Mouse (Mus musculus) stomach, embryonic 14.5 days (tissue): ENCODE measurements around the gene Nol4l. TPM values are rescaled to one million over a fixed set of nuclear protein-coding genes. Genes with fewer than 3 reads are reported as not detected.

ENCODE experiments used
- ATAC-seq: fragments of 200-750 bp; cut with Nextera tagmentation; 2 replicates; pipeline ENCODE4 v1.8.0; 2017; ENCODE audit warnings: low read depth, moderate TSS enrichment; ENCODE audit not compliant: insufficient number of reproducible peaks, insufficient read depth, low FRiP score
- H3K27ac ChIP-seq: fragments of 300-500 bp; sonication (generic); 2 replicates; pipeline ENCODE4 v1.5.1; 2014; ENCODE audit warnings: mild to moderate bottlenecking, low read length, moderate library complexity, mixed read lengths
- H3K27me3 ChIP-seq: fragments of 300-500 bp; sonication (generic); 2 replicates; pipeline ENCODE4 v1.6.1; 2014; ENCODE audit warnings: low read length, control low read depth, mixed read lengths; ENCODE audit not compliant: control insufficient read depth, insufficient read depth
- H3K36me3 ChIP-seq: fragments of 300-500 bp; sonication (generic); 2 replicates; pipeline ENCODE4 v1.6.1; 2014; ENCODE audit warnings: mild to moderate bottlenecking, control low read depth, low read length, moderate library complexity, mixed read lengths; ENCODE audit not compliant: control insufficient read depth, insufficient read depth
- H3K4me1 ChIP-seq: fragments of 300-500 bp; sonication (generic); 2 replicates; pipeline ENCODE4 v1.6.1; 2014; ENCODE audit warnings: low read length, control low read depth, mixed read lengths; ENCODE audit not compliant: control insufficient read depth, insufficient read depth
- H3K4me2 ChIP-seq: fragments of 300-500 bp; sonication (generic); replicated peaks from 2 replicates; pipeline ENCODE4 v1.6.1; 2014; ENCODE audit warnings: low read depth, low read length, control low read depth
- H3K4me3 ChIP-seq: fragments of 300-500 bp; sonication (generic); 2 replicates; pipeline ENCODE4 v1.5.1; 2014; ENCODE audit warnings: low read depth, low read length, control low read depth
- H3K9ac ChIP-seq: fragments of 300-500 bp; sonication (generic); replicated peaks from 2 replicates; pipeline ENCODE4 v1.6.1; 2014; ENCODE audit warnings: low read depth, mild to moderate bottlenecking, control low read depth, low read length, moderate library complexity, mixed read lengths
- H3K9me3 ChIP-seq: fragments of 300-500 bp; sonication (generic); 2 replicates; pipeline ENCODE4 v1.6.1; 2016; ENCODE audit warnings: low read depth, low read length, control low read depth; ENCODE audit not compliant: control insufficient read depth
- WGBS: fragments of 180-500 bp; shearing (Covaris S2); extraction: QIAGEN DNeasy Blood & Tissue Kit; methylation state at CpG from one replicate; pipeline ENCODE4 v1.1.7; 2014; 5-methylcytosine and 5-hydroxymethylcytosine counted together
- polyA plus RNA-seq: library from polyadenylated mRNA; unstranded; fragments of >200 nt; fragmentation: Nextera tagmentation; extraction: Ambion mirVana; gene quantifications from 2 replicates; pipeline ENCODE4 v1.2.1, GENCODE M21; 2014

Gene Nol4l
- polyA plus RNA-seq, 1 experiment from 2014 or later: 17.7 TPM

GRCm38 (mm10) chr2:153492573-153493392, 37.0 kb downstream of the Nol4l start, which contains the start of gene 4930404H24Rik:
TSS of gene 4930404H24Rik (plus strand) at chr2:153492790.
- peak within 1 kb of the TSS; percentile 18; the same call in 1 of the 2 replicates for H3K27ac ChIP-seq
- no peaks in the 10 kb centered on the region for H3K27me3 ChIP-seq
- peaks cover 28% of the 10 kb centered on the region for H3K4me1 ChIP-seq
- peak; percentile 73 for ATAC-seq
- H3K9me3 ChIP-seq: no peaks in the 10 kb centered on the region
- no peaks in the 10 kb centered on the region for H3K36me3 ChIP-seq
- under 1% methylated on average over 44 of the region's 83 CpGs for WGBS
- peak within 1 kb of the TSS; percentile 84 for H3K4me2 ChIP-seq
- H3K9ac ChIP-seq: peak within 1 kb of the TSS; percentile 33; the same call in 1 of the 2 replicates
- H3K4me3 ChIP-seq: peak within 1 kb of the TSS; percentile 54

- ATAC-seq: peak; percentile 23
- Histone ChIP-seq H3K27me3 (no peaks in the 10 kb centered on the region), H3K4me1 (peaks cover 28% of the 10 kb centered on the region), H3K4me3 (peak overlapping the region; percentile 54), H3K4me2 (peak overlapping the region; percentile 84), H3K36me3 (no peaks in the 10 kb centered on the region), H3K9ac (peak overlapping the region; percentile 33; the same call in 1 of the 2 replicates), H3K9me3 (no peaks in the 10 kb centered on the region), H3K27ac (0 out of 2 replicates have a peak overlapping the region, but pooled peaks have one; percentile 18)
- under 1% methylated on average over 24 of the region's 24 CpGs for WGBS
Measured at GRCm38 (mm10) chr2:153492179-153492517, 37.6 kb downstream of the Nol4l start.

- peaks cover 26% of the 10 kb centered on the region for H3K4me1 ChIP-seq
- H3K27me3 ChIP-seq: no peaks in the 10 kb centered on the region
- H3K4me3 ChIP-seq: peak overlapping the region; percentile 54; the same call in 1 of the 2 replicates
- no peaks in the 10 kb centered on the region for H3K9me3 ChIP-seq
- no peak overlapping the region for H3K27ac ChIP-seq
- peak overlapping the region; percentile 84 for H3K4me2 ChIP-seq
- H3K36me3 ChIP-seq: no peaks in the 10 kb centered on the region
- 13% methylated on average over 18 of the region's 18 CpGs for WGBS
- no peak for ATAC-seq
- H3K9ac ChIP-seq: no peak overlapping the region; the same call in 1 of the 2 replicates
Measured at GRCm38 (mm10) chr2:153491512-153492178, 38.1 kb downstream of the Nol4l start.

- ATAC-seq: no peak
- H3K36me3 ChIP-seq: no peaks in the 10 kb centered on the region
- no peaks in the 10 kb centered on the region for H3K9me3 ChIP-seq
- H3K27ac ChIP-seq: no peak overlapping the region
- WGBS: 50% methylated on average over 5 of the region's 5 CpGs
- no peak overlapping the region for H3K4me2 ChIP-seq
- H3K4me1 ChIP-seq: peaks cover 21% of the 10 kb centered on the region
- H3K27me3 ChIP-seq: no peaks in the 10 kb centered on the region
- no peak overlapping the region for H3K9ac ChIP-seq
- H3K4me3 ChIP-seq: no peak overlapping the region
Measured at GRCm38 (mm10) chr2:153490940-153491339, 38.8 kb downstream of the Nol4l start.

- Histone ChIP-seq H3K27me3 (no peaks in the 10 kb centered on the region), H3K9me3 (no peaks in the 10 kb centered on the region), H3K4me1 (peaks cover 21% of the 10 kb centered on the region), H3K4me3 (no peak overlapping the region), H3K36me3 (no peaks in the 10 kb centered on the region), H3K4me2 (no peak overlapping the region), H3K27ac (no peak overlapping the region), H3K9ac (no peak overlapping the region)
- WGBS: 84% methylated on average over 1 of the region's 1 CpGs
- no peak for ATAC-seq
Measured at GRCm38 (mm10) chr2:153490116-153490515, 39.7 kb downstream of the Nol4l start.

GRCm38 (mm10) chr2:153484071-153484470, 45.7 kb downstream of the Nol4l start:
- no peak for ATAC-seq
- H3K36me3 ChIP-seq: no peaks in the 10 kb centered on the region
- H3K27ac ChIP-seq: no peak overlapping the region
- H3K4me3 ChIP-seq: no peak overlapping the region
- H3K4me1 ChIP-seq: peaks cover 11% of the 10 kb centered on the region
- whole genome bisulfite sequencing: 59% methylated on average over 4 of the region's 4 CpGs
- no peaks in the 10 kb centered on the region for H3K9me3 ChIP-seq
- H3K27me3 ChIP-seq: no peaks in the 10 kb centered on the region
- H3K9ac ChIP-seq: 0 out of 2 replicates have a peak overlapping the region, but pooled peaks have one; percentile 6
- H3K4me2 ChIP-seq: no peak overlapping the region

- H3K9ac ChIP-seq: 0 out of 2 replicates have a peak overlapping the region, but pooled peaks have one; percentile 6
- no peaks in the 10 kb centered on the region for H3K9me3 ChIP-seq
- no peaks in the 10 kb centered on the region for H3K27me3 ChIP-seq
- ATAC-seq: no peak
- H3K27ac ChIP-seq: no peak overlapping the region
- H3K36me3 ChIP-seq: no peaks in the 10 kb centered on the region
- H3K4me3 ChIP-seq: no peak overlapping the region
- no peak overlapping the region for H3K4me2 ChIP-seq
- peaks cover 11% of the 10 kb centered on the region for H3K4me1 ChIP-seq
- WGBS: 11% methylated on average over 20 of the region's 20 CpGs
Measured at GRCm38 (mm10) chr2:153483118-153483983, 46.4 kb downstream of the Nol4l start.

GRCm38 (mm10) chr2:153481861-153482120, 48.0 kb downstream of the Nol4l start:
- ATAC-seq: no peak
- H3K4me3 ChIP-seq: no peak overlapping the region

More at GRCm38 (mm10) chr2:153481861-153482120, 48.0 kb downstream of the Nol4l start:
- Histone ChIP-seq H3K27ac (no peak overlapping the region), H3K4me2 (no peak overlapping the region), H3K4me1 (peaks cover 11% of the 10 kb centered on the region), H3K27me3 (no peaks in the 10 kb centered on the region), H3K9ac (no peak overlapping the region), H3K36me3 (no peaks in the 10 kb centered on the region), H3K9me3 (no peaks in the 10 kb centered on the region)
- 77% methylated on average over 2 of the region's 2 CpGs for WGBS
